Mouse (Mus musculus): ENCODE measurements around the gene Cyb561.

The Cyb561 gene

DNA sequence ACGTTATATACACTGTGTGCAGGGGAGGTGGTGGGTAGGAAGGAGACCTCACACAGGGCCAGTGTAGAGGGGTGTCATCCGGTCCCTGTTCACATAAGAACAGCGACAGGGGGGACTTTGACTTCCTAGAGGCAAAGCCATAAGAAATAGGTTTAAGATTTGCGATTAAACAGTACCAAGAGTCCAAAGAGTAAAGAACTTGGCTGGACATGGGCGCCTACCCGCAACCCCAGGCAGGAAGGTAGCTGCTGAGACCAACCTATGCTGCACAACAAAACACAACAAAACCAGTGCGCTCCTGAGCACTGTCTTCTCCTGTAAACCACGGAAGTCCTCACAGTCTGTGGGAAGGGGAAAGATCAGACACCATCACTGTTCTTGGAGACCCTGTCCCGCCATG lies 1.0 kb downstream of the Cyb561 start:
- in situ Hi-C loops (cut with MboI, MseI), result no loop called here

- in situ Hi-C loops (cut with MboI, MseI), result no loop called here
Observed at GRCm38 (mm10) chr11:105951601-105952044, 1.5 kb downstream of the Cyb561 start.

DNA sequence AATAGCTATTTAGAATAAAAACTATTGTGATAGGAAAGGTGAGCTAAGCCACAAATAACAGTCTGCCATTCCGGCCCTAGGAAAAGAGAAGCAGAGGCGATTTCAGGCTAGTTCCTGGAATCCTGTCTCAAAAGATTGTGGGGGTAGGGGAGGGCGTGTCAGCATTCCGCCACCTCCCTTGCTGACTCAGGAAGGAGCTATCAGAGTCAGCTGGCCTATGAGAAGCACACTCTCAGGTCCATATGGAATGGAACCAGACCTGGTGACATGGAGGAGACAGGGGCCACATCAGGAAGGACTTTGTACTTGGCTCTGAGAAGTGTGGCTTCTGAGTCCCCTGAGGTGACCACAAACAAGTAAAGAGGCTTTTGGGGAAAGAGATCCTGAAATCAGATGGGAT lies 2.6 kb downstream of the Cyb561 start:
- in situ Hi-C loops (cut with MboI, MseI), result no loop called here

GRCm38 (mm10) chr11:105948255-105948654 lies 4.9 kb downstream of the Cyb561 start:
- in situ Hi-C loops (cut with MboI, MseI), result no loop called here

DNA sequence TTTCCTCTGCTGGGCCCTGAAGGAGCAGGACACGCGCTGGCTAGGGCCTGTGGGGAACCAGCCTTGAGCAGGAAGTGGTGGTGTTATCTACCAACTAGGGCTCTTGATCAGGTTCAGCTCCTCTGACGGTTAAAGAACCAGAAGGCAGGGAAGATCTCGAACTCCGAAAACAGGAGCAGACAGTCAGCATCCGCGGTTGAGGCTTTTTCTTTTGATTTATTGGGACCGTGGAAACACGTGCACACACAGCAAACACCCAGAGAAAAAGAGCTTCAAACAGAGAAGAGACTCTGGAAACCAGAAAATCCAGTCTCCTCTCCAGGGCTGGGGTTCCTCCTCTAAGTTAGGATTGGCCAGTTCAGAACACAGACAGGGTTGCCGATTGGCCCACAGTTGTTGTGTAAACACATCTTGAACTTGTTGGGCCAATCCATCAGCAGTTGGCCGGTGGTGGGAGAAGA lies 6.4 kb downstream of the Cyb561 start:
- in situ Hi-C loops (cut with MboI, MseI), result no loop called here

DNA sequence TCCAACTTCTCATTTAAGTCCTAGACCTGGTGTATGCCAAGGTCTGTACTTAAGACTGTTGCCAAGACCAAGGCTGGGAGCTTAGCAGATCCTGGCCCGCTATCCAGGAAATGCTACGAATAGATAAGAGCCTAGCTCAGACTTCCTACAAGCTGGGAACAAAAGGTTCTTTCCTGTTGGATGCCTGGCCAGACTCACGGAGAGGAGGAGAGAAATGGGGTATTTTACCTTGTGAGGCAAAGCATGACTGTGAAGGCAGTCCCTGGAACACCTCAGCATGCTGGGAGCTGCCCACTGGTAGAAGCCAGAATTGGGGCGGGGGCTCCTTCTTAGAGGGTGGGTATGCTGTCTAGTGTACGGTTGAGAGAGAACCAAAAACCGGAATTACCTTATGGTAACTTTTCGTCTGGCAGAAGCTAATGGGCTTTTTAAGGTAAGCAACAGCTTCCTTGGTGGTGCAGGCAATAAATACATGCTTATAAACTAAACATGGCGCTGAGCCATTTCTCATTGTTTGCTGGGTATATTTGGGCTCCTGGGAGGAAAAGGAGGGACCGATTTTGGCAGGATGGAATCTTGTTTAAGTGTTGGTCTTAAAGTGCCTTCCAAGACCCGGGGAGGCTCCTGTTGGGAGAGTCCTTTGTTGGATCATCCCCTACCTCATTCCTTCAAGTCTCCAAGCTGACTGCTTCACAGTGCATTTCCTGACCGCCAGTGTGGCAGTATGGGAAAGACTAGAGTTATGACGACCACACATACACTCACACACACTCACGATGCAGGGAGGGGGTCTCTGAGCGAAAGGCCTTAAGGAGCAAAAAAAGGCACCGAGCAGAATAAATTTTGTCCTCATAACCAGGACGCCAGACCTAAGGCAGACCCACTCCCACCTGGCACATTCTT lies 8.1 kb downstream of the Cyb561 start:
- in situ Hi-C loops (cut with MboI, MseI), result no loop called here

- in situ Hi-C loops (cut with MboI, MseI), result no loop called here
Observed at GRCm38 (mm10) chr11:105944126-105944621, 9.0 kb downstream of the Cyb561 start.

- in situ Hi-C loops (cut with MboI, MseI), result no loop called here
Observed at GRCm38 (mm10) chr11:105943133-105944102, 9.7 kb downstream of the Cyb561 start.

DNA sequence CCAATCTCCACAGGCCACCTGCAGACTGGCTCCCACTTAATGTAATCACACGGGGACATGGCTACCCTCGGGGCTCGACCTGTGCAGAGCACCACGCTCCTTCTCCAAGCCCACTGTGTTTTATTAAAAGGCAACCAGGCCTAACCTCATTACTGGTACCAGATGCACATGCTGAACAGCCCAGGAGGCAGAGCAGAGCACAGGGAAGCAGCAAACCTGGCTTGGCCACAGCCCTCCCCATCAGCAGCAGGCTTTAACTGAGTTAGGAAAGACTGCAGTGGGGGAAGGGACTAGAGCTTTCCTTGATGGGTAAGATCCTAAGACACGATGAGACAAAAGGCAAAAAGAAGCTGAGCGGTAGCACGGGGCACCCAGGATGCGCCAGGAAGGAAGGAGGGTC lies 11.2 kb downstream of the Cyb561 start:
- in situ Hi-C loops (cut with MboI, MseI), result no loop called here

- in situ Hi-C loops (cut with MboI, MseI), result no loop called here
Observed at GRCm38 (mm10) chr11:105938771-105939170, 14.4 kb downstream of the Cyb561 start.

DNA sequence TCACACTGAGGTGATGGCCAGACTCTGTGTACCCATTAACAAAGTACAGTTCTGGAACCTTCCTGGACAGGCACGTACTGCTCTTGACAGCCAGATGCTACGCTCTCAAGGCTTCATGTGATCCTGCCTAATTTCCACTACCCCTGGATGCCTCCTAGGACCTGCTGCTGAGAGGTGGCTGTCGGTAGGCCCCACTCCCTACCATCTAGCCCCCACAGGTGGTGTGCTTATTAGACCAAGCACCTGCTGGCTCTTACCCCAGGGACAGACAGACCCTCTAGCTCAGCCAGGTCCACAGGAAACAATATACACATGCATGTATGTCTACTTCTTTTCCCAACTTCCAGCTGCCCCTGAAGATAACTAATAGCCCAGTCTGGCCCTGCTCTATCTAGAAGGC lies 16.2 kb downstream of the Cyb561 start:
- in situ Hi-C loops (cut with MboI, MseI), result no loop called here

DNA sequence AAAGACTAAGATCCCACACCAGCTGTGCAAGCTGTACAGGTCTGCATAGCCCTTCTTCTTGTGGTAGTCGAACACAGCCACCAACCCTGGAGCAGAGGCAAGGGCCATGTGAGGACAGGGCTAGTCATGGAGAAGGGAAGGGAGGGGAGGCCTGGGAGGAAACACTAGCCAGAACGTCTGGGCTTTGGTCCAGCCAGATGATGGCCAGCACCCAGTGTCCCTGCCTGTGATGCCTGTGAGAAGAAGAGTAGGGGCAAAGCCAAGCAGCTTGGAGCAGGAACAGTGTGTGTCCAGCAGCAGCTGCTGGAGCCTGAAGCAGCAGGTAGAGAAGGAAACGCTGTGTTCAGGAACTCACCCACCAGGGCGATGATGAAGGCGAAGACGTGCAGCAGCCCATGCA lies 16.9 kb downstream of the Cyb561 start:
- in situ Hi-C loops (cut with MboI, MseI), result no loop called here

DNA sequence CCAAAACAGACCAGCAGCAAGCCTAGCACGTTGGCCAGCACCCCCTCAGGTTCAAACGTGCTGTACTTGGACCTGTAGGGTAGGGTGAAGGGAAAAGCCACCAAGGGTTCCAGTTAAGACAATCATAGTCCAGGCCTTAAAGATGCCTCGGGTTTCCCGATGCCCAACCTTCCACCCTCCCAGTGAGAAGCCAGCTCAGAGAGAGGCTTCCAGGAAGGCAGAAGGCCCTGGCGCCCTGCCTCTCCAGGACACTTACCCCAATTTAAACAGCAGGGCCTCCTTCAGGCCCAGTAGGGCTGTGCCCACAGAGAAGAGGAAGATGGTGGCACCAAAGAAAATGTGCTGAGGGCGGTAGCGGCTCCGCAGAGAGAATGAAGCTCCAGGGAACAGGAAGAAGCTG lies 17.6 kb downstream of the Cyb561 start:
- in situ Hi-C loops (cut with MboI, MseI), result no loop called here

DNA sequence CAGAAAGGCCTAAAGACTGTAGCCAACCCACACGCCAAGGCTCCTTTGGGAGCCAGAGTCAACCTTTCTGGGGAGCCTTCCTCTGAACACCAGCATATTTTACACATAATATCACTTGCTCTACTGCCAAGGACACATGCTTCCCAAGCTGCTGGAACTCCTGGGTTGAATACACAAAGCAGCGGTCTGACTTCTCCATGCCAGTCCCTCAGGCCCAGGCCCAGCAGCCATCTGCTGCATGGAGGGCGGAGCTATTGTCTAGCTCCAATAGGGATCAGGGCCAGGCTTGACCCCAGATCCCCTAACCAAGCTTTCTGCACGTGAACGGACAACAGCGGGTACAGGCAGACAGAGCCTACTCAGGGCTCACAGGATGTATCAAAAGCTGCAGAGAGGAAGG lies 18.3 kb downstream of the Cyb561 start:
- in situ Hi-C loops (cut with MboI, MseI), result no loop called here

- in situ Hi-C loops (cut with MboI, MseI), result no loop called here
Observed at GRCm38 (mm10) chr11:105934303-105934711, 18.8 kb downstream of the Cyb561 start.

DNA sequence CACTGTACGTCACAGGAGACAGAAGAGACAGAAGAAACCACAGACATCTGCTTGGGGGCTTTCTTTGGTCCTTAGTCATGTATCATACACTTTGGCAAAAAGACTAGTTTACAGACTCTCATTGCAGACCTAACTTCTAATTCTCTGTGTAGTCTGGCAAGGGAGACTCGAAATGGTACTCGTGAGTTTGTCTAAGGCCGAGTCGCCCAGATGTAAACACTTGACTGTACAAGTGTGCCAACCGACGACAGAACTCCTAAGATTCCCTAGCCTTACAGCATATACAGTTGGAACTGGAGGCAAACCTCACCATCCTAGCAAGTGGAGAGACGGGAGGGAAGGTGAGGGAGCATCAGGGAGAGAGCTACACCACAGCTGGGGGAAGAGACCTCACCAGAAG lies 19.4 kb downstream of the Cyb561 start:
- in situ Hi-C loops (cut with MboI, MseI), result no loop called here

- in situ Hi-C loops (cut with MboI, MseI), result no loop called here
Observed at GRCm38 (mm10) chr11:105931380-105931779, 21.8 kb downstream of the Cyb561 start.

DNA sequence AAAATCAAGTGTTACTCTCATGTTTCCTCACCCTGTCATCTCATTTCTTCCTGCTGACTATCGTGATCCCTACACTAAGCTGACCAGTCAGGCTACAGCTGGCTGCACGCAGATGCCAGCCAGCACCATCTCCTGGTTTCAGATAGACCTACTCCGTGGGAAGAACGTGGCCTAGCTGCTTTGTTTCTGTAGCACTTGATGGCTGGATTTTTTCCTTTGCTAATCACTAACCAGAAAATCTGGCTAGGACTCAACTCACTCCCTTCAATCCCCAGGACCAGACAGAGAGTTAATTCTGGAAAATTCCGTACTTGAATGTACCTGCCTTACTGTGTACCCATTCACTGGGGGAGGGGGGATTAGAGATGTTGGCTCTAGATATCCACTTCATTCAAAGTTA lies 25.0 kb downstream of the Cyb561 start:
- in situ Hi-C loops (cut with MboI, MseI), result no loop called here

DNA sequence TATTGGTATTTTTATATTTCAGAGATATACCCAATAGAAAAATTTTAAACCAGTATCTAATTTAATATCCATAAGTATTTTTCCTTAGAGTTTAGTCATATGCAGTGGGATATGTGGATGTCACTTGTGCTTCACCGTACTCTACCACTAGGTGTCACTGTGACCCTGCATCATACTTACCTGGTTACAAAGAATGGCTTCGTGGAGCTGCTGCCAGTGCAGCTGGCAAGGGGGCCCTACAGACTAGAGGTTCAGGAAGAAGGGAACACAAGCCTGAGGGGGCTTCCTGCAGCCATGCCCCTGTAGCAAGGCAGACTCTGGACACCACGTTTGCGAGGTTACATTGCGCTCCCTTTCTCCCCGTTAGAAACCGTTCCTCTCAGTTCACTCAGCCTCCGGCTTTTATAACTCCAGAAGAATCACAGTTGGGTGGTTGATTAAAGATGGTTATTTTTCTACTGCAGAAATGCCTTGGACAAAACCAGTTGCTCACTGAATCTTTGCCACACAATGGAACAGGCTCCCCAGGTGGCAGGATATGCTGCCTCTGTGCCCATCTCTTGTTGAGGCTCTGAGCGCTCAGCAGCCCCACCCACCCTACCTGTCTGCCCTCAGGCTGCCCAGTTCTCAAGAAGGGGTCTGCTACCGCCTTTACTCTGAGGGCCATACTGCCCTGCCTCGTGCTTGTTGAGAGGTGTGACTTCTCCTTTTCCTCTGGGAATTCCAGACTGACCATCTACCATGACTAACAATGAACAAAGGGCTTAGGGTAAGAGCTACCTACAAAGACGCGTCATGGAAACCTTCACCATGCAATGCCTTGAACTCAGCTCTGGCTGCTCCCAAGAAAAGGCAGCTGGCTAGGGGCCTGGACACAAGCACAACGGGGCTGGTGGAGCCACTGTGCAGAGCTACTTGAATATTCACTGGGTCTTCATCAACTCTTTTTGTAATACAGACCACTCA lies 25.8 kb downstream of the Cyb561 start:
- in situ Hi-C loops (cut with MboI, MseI), result no loop called here

DNA sequence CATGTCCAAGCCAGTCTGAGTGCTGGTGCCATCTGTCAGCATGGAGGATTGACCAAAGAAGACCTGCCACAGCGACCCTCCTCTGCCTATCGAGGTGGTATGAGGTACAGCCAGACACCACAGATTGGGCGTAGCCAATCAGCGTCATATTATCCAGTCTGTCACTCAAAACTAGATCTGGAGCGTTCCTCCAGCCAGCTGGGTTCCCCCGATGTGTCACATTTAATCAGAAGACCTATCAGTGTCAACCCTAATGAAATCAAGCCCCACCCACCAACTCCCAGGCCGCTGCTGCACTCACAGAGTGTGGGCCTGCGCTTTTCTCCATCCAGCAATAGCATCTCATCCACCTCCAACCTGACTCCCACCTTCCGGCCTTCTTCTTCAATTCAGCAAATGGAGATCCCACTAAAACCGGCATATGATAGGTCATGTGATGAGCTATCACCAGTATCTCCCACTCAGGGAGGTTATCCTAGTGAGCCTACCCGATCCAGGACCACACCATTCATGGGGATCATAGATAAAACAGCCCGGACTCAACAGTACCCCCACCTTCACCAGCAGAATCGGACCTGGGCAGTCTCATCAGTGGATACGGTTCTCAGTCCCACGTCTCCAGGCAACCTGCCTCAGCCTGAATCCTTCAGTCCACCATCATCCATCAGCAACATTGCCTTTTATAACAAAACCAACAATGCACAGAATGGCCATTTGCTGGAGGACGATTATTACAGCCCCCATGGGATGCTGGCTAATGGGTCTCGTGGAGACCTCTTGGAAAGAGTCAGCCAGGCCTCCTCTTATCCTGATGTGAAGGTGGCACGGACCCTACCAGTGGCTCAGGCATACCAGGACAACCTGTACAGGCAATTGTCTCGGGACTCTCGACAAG lies 30.1 kb downstream of the Cyb561 start:
- in situ Hi-C loops (cut with MboI, MseI), result no loop called here
